Mouse (Mus musculus): ENCODE measurements at regions not wholly inside any gene's neighbourhood (a gene's known extent, or its start where the extent isn't known, plus 50 kb on each side); places are given as distances from the start of the nearest gene placed in this dataset.
"Not testable (repeated sequence)": the region's sequence is repeated elsewhere in the genome, so short reads cannot be mapped to it uniquely, and the experiment has no call there.

DNA sequence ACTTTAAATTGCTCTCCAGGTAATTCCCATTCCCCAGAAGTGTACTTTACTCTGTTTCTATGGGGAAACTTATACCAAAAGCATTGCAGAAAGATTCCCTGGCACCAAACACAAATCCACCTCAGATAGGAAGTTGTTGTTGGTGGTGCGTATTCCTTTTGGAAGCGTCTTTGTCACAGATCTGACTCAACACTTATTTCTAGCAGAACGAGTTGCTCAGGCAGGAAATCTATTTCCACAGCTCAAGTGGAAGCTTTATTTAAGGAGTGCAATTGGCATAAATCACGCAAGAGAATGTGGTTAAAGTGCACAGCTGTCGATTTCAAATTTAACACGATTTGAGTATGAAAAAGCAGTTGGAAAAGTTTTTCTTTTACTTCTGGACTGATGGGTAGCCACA lies 436.9 kb upstream of the Ghitm start:
- peak in 1 of 2 experiments; percentile 29 for DNase-seq (ENCODE audit: low spot score in 2 of 2)

- DNase-seq (ENCODE audit: low spot score in 2 of 2) = no peak
Measured at GRCm38 (mm10) chr14:37558258-37558657, 423.2 kb upstream of the Ghitm start.

DNA sequence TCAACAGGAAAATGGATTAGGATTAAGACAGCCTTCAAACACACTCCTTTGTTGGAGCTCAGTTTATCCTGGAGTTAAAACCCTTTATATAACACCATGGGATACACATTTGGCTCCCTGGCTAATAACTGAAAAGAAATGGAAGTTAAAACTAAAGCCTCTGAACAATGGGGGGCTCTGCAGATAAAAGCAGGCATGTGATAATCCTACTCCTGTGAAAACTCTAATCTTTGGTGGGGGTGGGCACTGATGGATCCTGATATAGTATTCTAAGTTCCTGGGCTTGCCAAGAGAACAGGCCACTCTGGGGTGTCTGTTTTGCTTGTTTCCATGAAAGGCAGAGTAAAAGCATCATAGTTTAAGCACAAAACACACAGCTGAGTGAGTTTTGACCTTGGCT lies 388.5 kb upstream of the Ghitm start:
- DNase-seq (ENCODE audit: low spot score in 2 of 2) = no peak

- not testable (repeated sequence) for DNase-seq (ENCODE audit: low spot score in 2 of 2)
Measured at GRCm38 (mm10) chr14:37520631-37521030, 385.6 kb upstream of the Ghitm start.

DNA sequence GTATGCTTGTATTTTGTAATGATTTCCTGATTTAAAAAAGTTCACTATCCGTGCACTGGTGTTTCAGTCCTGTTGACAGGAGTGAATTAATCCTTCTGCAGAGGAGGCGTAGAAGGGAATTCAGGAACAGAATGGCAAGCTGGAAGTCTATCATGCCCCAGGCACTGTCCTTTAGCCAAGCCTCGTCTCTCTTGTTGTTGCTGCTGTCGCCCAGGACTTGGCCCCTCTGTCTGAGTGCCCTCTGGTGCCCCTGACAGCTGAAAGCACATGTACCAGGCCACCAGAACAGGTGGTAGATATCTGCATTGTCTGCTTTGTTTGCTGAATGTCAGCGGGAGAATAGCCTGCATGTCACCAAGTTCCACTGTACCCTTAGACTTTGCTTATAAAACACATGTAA lies 370.2 kb upstream of the Ghitm start:
- DNase-seq (ENCODE audit: low spot score in 2 of 2) = no peak

DNA sequence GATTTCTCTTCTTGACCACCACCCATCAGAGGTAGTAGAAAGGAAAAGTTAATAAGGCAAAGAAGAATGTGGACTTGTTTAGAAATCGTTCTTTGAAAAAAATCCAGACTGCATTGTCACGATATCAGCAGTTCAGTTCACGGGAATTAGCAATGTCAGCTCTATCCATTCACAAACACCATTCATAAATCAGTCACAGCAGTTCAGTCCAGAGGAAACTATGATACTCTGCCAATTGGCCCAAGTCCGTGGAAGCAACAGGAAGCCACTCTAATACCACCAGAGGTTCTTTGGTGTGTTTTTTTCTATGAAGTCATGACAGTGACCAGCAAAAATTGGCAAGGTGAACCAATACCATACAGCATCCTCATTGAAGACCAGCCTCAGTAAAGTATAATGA lies 355.6 kb upstream of the Ghitm start:
- no peak for DNase-seq (ENCODE audit: low spot score in 2 of 2)

DNA sequence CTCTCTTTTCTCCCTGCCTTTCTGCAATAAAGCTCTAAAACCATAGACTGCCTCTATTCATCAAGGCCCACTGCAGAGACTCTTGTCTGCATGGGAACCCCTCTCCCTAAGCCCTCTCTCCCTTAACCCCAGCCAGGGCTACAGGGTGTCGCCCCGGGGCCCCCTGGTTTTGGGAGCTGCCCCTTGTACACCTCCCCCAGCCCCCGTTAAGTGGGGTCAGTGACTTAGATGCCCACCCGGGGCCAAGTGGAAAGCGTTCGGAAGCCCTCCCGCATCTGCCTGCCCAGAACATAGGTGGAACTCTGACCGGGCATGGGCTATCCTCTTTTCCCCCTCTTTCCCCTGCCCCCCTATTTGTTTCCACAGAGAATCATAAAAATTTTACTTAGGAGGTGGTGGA lies 350.2 kb upstream of the Ghitm start:
- DNase-seq (ENCODE audit: low spot score in 2 of 2) = no peak

DNA sequence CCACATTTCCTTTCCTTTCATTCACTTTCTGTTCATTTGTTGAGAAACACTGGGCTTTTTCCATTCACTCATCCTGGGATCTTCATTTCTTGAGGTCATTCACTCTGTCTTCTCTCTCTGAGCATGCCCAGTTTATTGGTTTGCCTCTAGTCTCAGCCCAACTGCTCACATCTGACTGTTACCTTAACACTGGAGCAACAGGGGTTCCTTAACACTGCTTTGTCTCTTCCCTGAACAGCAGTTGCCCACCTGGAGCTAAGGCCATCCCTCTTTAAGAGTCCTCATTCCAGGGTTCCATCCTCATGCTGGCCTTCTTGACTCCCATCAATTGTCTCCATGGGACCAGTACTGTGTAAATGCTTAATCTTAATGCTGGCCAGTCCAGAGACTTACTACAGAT lies 342.5 kb upstream of the Ghitm start:
- no peak for DNase-seq (ENCODE audit: low spot score in 2 of 2)

DNA sequence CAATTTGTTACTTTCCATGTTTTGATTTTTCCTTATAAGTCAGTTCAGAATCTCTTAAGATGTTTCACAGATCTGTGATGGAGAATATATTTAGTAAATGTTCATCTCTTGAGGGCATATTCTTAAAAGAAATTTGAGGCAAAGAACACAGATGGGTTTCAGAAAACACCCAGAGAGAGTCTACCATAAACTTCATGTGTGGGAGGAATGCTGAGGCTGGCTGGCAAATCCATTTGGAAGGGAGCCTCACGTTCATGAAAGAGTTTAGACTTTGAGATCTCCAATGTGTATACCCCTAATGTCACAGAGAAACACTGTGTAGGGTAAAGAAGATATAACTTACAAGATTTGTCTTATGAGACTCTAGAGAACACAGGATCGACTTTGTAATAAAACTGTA lies 333.6 kb upstream of the Ghitm start:
- DNase-seq (ENCODE audit: low spot score in 2 of 2) = peak in 1 of 2 experiments; percentile 8

DNA sequence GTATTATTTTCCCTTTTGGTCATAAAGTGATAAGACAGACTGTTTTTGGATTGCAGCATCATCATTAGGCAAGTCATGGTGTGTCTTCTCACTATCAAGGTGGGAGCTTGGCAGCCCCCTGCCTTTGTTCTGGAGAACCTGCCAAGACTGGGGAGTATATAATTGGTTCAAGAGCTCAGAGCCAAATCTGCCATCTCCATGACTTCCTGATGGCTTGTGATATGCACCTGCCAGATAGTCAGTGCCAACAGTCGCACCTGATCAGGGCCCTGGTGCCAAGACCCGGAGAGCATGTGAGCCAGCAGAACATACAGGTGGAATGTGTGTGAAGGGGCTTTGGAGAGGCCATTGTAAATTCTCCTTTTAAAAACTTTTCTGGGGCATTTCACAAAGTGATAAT lies 305.8 kb upstream of the Ghitm start:
- no peak for DNase-seq (ENCODE audit: low spot score in 2 of 2)

GRCm38 (mm10) chr14:37430656-37431055 lies 295.6 kb upstream of the Ghitm start:
- peak in 1 of 2 experiments; percentile 5 for DNase-seq (ENCODE audit: low spot score in 2 of 2)

- no peak for DNase-seq (ENCODE audit: low spot score in 2 of 2)
Measured at GRCm38 (mm10) chr14:37425506-37425905, 290.4 kb upstream of the Ghitm start.

DNA sequence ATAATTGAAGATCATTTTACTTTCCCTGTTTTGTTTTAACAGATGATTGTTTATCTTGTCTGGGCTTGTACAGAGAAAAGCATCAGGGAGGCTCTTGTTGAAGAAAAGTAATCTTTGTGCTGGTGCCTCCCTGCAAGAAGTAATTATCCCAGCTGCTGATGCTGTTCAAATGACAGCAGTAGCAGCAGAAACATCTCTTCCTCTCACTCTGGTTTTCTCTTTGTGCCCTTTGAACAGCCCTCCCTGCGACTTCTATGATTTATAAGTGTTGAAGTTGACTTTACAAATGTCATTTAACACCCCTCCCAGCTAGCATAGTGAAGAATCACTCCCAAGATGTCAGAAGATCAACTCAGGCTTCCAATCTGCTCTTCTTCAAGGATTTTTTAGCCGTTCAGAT lies 286.5 kb upstream of the Ghitm start:
- no peak for DNase-seq (ENCODE audit: low spot score in 2 of 2)

DNA sequence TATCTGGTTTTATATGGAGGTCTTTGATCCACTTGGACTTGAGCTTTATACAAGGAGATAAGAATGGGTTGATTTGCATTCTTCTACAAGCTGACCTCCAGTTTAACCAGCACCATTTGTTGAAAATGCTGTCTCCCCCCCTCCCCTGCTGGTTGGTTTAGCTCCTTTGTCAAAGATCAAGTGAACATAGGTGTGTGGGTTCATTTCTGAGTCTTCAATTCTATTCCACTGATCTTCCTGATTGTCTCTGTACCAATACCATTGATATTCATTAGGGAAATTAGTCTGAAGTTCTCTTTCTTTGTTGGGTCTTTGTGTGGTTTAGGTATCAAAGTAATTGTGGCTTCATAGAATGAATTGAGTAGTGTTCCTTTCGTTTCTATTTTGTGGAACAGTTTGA lies 277.5 kb upstream of the Ghitm start:
- not testable (repeated sequence) for DNase-seq (ENCODE audit: low spot score in 2 of 2)

GRCm38 (mm10) chr14:37371972-37372371 lies 236.9 kb upstream of the Ghitm start:
- DNase-seq (ENCODE audit: low spot score in 2 of 2) = no peak

- no peak for DNase-seq (ENCODE audit: low spot score in 2 of 2)
Measured at GRCm38 (mm10) chr14:37361896-37362295, 226.8 kb upstream of the Ghitm start.

GRCm38 (mm10) chr14:37355968-37356704 lies 221.1 kb upstream of the Ghitm start:
- peak; percentile 74 for DNase-seq (ENCODE audit: low spot score in 2 of 2)

DNA sequence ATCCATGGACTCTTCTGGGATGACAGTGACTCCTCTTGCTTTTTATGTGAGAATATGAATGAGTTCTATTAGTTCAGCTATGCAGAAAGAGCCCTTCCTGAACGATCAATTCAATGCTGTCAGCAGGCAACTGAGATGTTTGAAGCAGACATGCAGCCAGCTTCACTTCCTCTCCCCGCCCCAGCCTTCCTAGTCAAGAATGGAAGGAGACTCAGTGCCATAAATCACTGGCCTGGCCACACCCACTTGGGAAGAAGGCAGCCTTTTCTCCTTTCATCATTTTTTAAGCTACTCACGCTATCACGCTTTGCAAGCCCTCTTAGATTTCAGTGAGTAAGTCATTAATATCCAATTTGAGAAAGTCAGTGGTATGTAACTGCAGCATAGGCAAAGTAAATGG lies 188.3 kb upstream of the Ghitm start:
- DNase-seq (ENCODE audit: low spot score in 2 of 2) = no peak

DNA sequence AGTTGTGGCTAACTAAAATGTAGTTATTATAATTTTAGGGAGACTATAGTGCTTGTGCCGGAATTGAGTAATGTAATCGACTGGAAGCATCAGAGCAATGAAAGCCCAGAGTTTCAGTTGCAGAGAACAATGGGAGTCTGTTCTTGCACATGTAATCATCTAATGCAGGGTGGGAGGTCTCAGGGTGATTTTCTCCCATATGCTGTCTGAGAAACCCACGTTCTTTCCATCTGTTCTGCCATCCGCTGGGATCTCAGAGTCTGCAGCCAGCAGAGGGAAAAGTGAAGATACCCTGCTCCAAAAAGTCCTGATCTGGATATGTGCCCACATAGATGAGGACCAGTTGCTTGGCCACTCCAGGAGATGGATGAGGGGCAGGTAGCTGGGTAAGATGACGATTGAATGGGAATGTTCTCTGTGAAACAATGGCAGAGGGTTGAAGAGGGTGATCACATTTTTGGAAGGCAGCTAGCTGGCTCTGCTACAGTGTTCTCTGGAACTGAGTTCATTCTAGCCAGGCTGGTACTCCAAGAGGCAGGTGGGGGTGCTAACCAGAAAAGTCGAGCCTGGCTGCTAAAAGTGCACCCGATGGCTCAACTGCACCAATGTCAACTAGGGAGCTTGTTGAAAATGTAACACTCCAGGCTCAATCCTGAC lies 180.3 kb upstream of the Ghitm start:
- DNase-seq (ENCODE audit: low spot score in 2 of 2) = peak in 1 of 2 experiments; percentile 13

GRCm38 (mm10) chr14:37313906-37314305 lies 178.8 kb upstream of the Ghitm start:
- peak in 1 of 2 experiments; percentile 52 for DNase-seq (ENCODE audit: low spot score in 2 of 2)

DNA sequence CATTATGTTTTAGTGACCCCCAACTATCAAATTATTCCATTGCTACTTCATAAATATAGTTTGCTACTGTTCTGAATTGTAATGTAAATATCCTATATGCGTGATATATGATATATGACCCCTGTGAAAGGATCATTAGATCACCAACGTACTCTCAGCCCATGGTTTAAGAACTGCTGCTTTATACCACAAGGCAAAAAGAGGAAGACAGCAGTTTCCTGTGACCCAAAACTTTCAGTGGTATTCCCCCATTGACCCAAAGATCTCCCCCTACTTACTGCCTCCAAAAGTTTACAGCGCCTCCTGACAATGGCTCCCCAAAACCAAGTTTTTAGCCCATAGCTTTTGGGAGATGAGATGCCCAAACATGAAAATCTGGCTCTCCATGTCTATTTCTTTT lies 177.8 kb upstream of the Ghitm start:
- DNase-seq (ENCODE audit: low spot score in 2 of 2) = no peak

DNA sequence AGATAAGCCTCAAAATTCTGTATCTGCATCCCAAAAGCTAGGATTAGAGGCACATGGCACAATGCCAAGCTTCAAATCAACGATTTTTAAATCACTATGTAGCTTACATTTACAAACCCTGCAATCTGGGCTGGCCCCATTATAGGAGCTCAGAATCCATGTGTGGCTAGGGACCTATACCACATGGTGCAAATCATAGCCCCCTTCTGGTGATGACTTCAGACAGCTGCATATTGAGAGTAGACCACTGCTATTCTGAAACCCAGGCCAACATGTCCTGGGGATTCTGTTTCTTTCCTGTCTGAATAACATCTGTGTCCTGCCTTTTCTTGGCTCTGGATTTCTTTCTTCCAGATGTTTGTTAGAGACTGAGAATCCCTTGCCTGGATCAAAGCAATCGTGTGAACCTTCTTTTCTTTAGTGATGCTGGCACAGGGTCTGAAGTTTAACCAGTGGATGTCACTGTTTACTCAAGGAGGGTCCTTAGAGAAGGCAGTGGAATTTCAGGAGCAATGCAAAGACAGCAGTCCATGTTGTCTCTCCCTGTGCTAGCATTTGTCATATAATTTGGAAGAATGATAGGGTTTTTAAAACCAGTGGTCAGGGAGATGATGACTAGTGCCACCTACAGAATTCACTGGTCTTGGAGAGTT lies 171.7 kb upstream of the Ghitm start:
- DNase-seq (ENCODE audit: low spot score in 2 of 2) = no peak

DNA sequence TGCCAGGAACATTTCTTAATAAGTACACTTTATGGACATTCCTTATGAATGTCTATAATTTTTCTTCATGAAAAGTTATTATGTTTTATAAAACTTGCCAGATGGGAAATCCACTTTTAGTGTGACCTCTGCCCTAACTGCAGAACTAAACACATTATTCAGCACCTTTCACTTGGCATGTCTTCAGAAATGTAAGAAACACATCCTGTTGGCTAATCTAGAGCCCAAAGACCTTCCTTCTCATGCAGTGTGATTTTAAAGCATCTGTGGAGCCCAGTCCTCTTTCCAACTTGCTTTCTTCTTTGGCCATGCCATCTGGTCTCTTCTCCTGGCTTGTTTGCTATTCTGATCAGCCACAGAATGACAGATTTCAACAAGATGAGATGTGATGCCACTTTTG lies 163.6 kb upstream of the Ghitm start:
- no peak for DNase-seq (ENCODE audit: low spot score in 2 of 2)
